Mouse (Mus musculus) liver, embryonic 14.5 days (tissue): ENCODE measurements around the gene Pfkfb4.

Experiments
- CTCF ChIP-seq: IDR thresholded peaks from 2 replicates; pipeline ENCODE4 v1.5.1; 2016; ENCODE audit warnings: antibody characterized with exemption, low read depth, control low read depth
- EP300 ChIP-seq: IDR thresholded peaks from 2 replicates; pipeline ENCODE4 v1.6.1; 2016; ENCODE audit warnings: antibody characterized with exemption, low read depth

- TF ChIP-seq EP300 (no peak), CTCF (no peak)
These were observed 64.6 kb downstream of the Pfkfb4 start for GRCm38 (mm10) chr9:109056081-109056690.
